Mouse (Mus musculus) adrenal gland (tissue): ENCODE measurements around the gene Adgra1.

Experiments
- intact Hi-C: fragments of 180-260 bp; cut with DNase I; formaldehyde crosslinking; loops from one replicate; pipeline ENCODE4 v1.15.1; 2025
- long read RNA-seq, 2 experiments: library from polyadenylated mRNA; unstranded; transcript quantifications; one replicate each; pipeline ENCODE4 v2.0.0; 2020; ENCODE audit warnings: borderline replicate concordance in 1 of 2; ENCODE audit not compliant: insufficient replicate concordance in 1 of 2

Adgra1 gene
- long read RNA-seq, experiment 1, result 0 reads
- long read RNA-seq, experiment 2, partial matches to known transcripts, result 8 of 10 reads
- long read RNA-seq, experiment 2, other reads (novel, unspliced or antisense), result 1 of 10 reads

GRCm38 (mm10) chr7:139834036-139834435 is at the start of gene Adgra1:
TSS of gene Adgra1 (plus strand) at chr7:139834174.
- intact Hi-C loops, result no loop called here

GRCm38 (mm10) chr7:139787382-139787781 is 46.6 kb upstream of the Adgra1 start:
- intact Hi-C loops, result no loop called here

- intact Hi-C loops, result no loop called here
Measured at GRCm38 (mm10) chr7:139788927-139789326, 45.0 kb upstream of the Adgra1 start.

GRCm38 (mm10) chr7:139789718-139790117 is 44.3 kb upstream of the Adgra1 start:
- intact Hi-C loops, result no loop called here

GRCm38 (mm10) chr7:139791601-139792000 is 42.4 kb upstream of the Adgra1 start:
- intact Hi-C loops, result no loop called here

GRCm38 (mm10) chr7:139795004-139795605 is 38.9 kb upstream of the Adgra1 start:
- intact Hi-C loops, result no loop called here

GRCm38 (mm10) chr7:139797186-139798109 is 36.5 kb upstream of the Adgra1 start:
- intact Hi-C loops, result no loop called here

GRCm38 (mm10) chr7:139806175-139806601 is 27.8 kb upstream of the Adgra1 start:
- intact Hi-C loops, result no loop called here

GRCm38 (mm10) chr7:139810036-139810435 is 23.9 kb upstream of the Adgra1 start:
- intact Hi-C loops, result no loop called here

GRCm38 (mm10) chr7:139811706-139812105 is 22.3 kb upstream of the Adgra1 start:
- intact Hi-C loops, result no loop called here

GRCm38 (mm10) chr7:139813577-139814207 is 20.3 kb upstream of the Adgra1 start:
- intact Hi-C loops, result no loop called here

- intact Hi-C loops, result no loop called here
Measured at GRCm38 (mm10) chr7:139822301-139823010, 11.5 kb upstream of the Adgra1 start.

GRCm38 (mm10) chr7:139827687-139828086 is 6.3 kb upstream of the Adgra1 start:
- intact Hi-C loops, result no loop called here

- intact Hi-C loops, result no loop called here
Measured at GRCm38 (mm10) chr7:139833532-139833931, 442 bp upstream of the Adgra1 start.

- intact Hi-C loops, result no loop called here
Measured at GRCm38 (mm10) chr7:139835140-139836131, 1.5 kb downstream of the Adgra1 start.

GRCm38 (mm10) chr7:139840443-139841168 is 6.6 kb downstream of the Adgra1 start:
- intact Hi-C loops, result no loop called here

- intact Hi-C loops, result no loop called here
Measured at GRCm38 (mm10) chr7:139842397-139842796, 8.4 kb downstream of the Adgra1 start.

- intact Hi-C loops, result no loop called here
Measured at GRCm38 (mm10) chr7:139843140-139843539, 9.2 kb downstream of the Adgra1 start.

GRCm38 (mm10) chr7:139843776-139844175 is 9.8 kb downstream of the Adgra1 start:
- intact Hi-C loops, result no loop called here
